Mouse (Mus musculus): ENCODE measurements around the gene Usp54. TPM values are rescaled to one million over a fixed set of nuclear protein-coding genes. Genes with fewer than 3 reads are reported as not detected.
A peak's percentile ranks its signal among the peaks of the same experiment; 100 is the strongest.
"Not testable (repeated sequence)": the region's sequence is repeated elsewhere in the genome, so short reads cannot be mapped to it uniquely, and the experiment has no call there.

Usp54 gene
- polyA plus RNA-seq, 1 experiment = 1.5 TPM

DNA sequence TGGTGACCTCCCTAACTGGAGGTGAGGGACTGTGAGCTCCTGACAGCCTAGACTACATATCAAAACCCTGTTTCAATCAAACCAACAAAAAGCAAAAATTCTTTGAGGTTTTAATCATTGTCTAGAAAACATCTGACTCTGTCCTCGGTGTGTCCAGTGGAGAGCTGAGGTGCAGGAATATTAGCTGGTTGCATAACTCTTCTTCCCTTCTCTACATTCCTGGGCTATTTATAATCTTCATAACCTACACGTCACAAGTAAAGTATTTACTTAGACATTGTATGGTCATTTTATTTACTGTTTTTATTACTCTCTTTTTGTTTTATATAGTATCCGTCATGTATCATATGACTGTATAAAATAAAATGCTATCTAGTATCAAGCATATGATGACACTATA, 31.3 kb downstream of the Usp54 start:
- Histone ChIP-seq H3K27ac (replicated peaks; ENCODE audit: low read depth, low read length) (no peak overlapping the region), H3K4me3 (ENCODE audit: insufficient read depth, low read depth, low read length) (no peak overlapping the region), H3K4me1 (ENCODE audit: control insufficient read depth, insufficient read depth, insufficient read length, low read length) (peaks cover 5% of the 10 kb centered on the region; the same call in 1 of the 2 replicates)

DNA sequence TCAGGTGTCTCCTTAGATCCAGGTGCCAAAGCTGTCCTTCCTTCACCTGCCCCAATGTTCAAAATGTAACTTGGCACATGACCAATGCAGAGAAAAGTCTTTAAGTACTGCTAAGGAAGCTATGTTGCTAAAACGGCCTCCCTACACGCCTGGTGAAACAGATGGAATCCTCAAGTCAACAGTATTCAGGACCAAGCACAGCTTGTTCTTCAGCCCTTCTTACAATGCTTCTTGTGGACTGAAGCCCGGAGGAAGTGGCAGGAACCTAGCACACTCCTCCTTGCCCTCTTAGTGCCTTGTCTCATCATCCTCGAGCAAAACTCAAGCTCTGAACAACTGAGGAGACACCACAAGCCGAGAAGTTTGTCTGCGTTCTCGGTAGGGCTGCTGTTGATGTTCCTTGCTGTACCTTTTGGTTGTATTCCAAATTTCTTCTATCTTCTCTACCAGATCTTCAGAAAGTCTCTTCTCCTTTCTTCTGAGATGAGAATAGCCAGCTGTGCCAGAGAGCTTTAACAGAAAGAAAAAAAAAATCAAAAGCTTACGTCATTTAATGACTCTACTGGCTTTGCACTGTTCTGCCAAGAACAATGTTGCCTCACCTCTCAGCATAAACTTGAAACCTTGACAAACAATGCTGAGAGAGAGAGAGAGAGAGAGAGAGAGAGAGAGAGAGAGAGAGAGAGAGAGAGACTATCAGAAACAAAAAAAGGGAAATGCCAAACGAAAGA, 33.3 kb downstream of the Usp54 start:
- Histone ChIP-seq H3K4me3 (ENCODE audit: insufficient read depth, low read depth, low read length) (0 out of 2 replicates have a peak overlapping the region, but pooled peaks have one; percentile 9), H3K27ac (replicated peaks; ENCODE audit: low read depth, low read length) (peak overlapping the region; percentile 60), H3K4me1 (ENCODE audit: control insufficient read depth, insufficient read depth, insufficient read length, low read length) (peaks cover 5% of the 10 kb centered on the region; the same call in 1 of the 2 replicates)

- H3K4me1 ChIP-seq (ENCODE audit: control insufficient read depth, insufficient read depth, insufficient read length, low read length) = no peaks in the 10 kb centered on the region
- H3K27ac ChIP-seq (replicated peaks; ENCODE audit: low read depth, low read length) = no peak overlapping the region
- H3K4me3 ChIP-seq (ENCODE audit: insufficient read depth, low read depth, low read length) = no peak overlapping the region
Observed at GRCm38 (mm10) chr14:20601287-20601686, 39.6 kb downstream of the Usp54 start.

- Histone ChIP-seq H3K27ac (replicated peaks; ENCODE audit: low read depth, low read length) (no peak overlapping the region), H3K4me3 (ENCODE audit: insufficient read depth, low read depth, low read length) (no peak overlapping the region), H3K4me1 (ENCODE audit: control insufficient read depth, insufficient read depth, insufficient read length, low read length) (no peaks in the 10 kb centered on the region)
Observed at GRCm38 (mm10) chr14:20600203-20600602, 40.7 kb downstream of the Usp54 start.

GRCm38 (mm10) chr14:20599542-20599941, 41.3 kb downstream of the Usp54 start:
- Histone ChIP-seq H3K4me3 (ENCODE audit: insufficient read depth, low read depth, low read length) (no peak overlapping the region), H3K4me1 (ENCODE audit: control insufficient read depth, insufficient read depth, insufficient read length, low read length) (no peaks in the 10 kb centered on the region), H3K27ac (replicated peaks; ENCODE audit: low read depth, low read length) (no peak overlapping the region)

GRCm38 (mm10) chr14:20595781-20596180, 45.1 kb downstream of the Usp54 start:
- Histone ChIP-seq H3K4me3 (ENCODE audit: insufficient read depth, low read depth, low read length) (no peak overlapping the region), H3K27ac (replicated peaks; ENCODE audit: low read depth, low read length) (no peak overlapping the region), H3K4me1 (ENCODE audit: control insufficient read depth, insufficient read depth, insufficient read length, low read length) (no peaks in the 10 kb centered on the region)

GRCm38 (mm10) chr14:20587458-20587857, 53.4 kb downstream of the Usp54 start:
- no peak overlapping the region for H3K27ac ChIP-seq (replicated peaks; ENCODE audit: low read depth, low read length)
- no peaks in the 10 kb centered on the region for H3K4me1 ChIP-seq (ENCODE audit: control insufficient read depth, insufficient read depth, insufficient read length, low read length)
- no peak overlapping the region for H3K4me3 ChIP-seq (ENCODE audit: insufficient read depth, low read depth, low read length)

DNA sequence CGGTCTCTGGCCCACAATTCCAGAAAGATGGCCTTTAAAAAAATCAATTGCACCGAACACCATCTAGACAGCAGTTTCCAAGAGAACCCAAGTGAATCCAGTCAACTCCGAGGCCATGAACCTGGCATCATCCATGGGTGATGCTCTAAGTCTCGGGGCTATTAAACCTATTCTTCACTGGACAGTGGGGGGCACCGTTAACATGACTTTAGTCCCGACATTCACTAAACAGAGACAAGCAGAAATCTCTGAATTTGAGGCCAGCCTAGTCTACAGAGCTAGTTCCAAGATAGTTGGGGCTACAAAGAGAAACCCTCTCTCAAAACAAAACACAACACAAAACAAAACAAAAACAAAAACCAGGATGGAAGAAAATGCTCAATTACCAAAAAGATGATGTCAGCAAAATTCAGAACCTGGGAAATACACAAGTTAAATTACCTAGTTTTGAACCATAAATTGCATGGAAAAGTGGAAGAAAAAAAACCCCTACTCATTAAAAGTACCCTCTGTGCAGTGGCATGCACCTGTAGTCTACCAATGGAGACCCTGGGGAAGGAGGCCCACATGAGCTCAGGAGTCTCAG, 61.9 kb downstream of the Usp54 start:
- Histone ChIP-seq H3K4me3 (ENCODE audit: insufficient read depth, low read depth, low read length) (no peak overlapping the region), H3K4me1 (ENCODE audit: control insufficient read depth, insufficient read depth, insufficient read length, low read length) (no peaks in the 10 kb centered on the region), H3K27ac (replicated peaks; ENCODE audit: low read depth, low read length) (no peak overlapping the region)

DNA sequence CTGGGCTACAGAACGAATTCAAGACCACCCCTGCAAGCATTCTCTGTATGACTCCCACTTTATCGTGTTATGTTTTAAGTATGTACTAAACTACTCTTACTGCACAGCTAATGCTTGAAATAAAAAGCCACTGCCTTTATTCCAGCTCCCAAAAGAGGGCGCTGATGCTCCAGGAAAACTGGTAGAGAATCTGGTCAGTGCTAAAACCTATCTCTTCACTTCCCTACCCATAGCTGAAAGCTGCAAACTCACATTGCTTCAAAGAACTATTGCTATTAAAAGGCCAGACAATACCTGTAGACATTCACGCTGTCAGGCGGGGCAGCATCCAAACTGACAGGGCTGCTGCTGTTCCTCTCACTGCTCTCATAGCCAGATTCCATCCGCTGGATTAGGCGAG, 64.7 kb downstream of the Usp54 start:
- Histone ChIP-seq H3K4me3 (ENCODE audit: insufficient read depth, low read depth, low read length) (no peak overlapping the region), H3K27ac (replicated peaks; ENCODE audit: low read depth, low read length) (no peak overlapping the region), H3K4me1 (ENCODE audit: control insufficient read depth, insufficient read depth, insufficient read length, low read length) (no peaks in the 10 kb centered on the region)

DNA sequence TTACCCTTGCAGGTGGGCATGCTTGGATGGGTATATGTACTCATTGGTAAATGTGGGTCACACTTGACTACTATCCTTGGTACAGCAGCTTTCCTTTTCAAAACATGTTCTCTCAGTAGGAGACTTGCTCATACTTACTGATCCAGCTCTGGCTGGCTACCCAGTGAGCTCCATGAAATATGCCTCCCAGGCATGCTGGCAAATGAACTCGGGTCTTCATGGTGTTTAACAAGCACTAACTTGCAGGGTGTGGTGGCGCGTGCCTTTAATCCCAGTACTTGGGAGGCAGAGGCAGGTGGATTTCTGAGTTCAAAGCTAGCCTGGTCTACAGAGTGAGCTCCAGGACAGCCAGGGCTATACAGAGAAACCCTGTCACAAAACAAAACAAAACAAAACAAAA, 67.7 kb downstream of the Usp54 start:
- not testable (repeated sequence) for H3K27ac ChIP-seq (replicated peaks; ENCODE audit: low read depth, low read length); H3K4me1 ChIP-seq (ENCODE audit: control insufficient read depth, insufficient read depth, insufficient read length, low read length); H3K4me3 ChIP-seq (ENCODE audit: insufficient read depth, low read depth, low read length)

DNA sequence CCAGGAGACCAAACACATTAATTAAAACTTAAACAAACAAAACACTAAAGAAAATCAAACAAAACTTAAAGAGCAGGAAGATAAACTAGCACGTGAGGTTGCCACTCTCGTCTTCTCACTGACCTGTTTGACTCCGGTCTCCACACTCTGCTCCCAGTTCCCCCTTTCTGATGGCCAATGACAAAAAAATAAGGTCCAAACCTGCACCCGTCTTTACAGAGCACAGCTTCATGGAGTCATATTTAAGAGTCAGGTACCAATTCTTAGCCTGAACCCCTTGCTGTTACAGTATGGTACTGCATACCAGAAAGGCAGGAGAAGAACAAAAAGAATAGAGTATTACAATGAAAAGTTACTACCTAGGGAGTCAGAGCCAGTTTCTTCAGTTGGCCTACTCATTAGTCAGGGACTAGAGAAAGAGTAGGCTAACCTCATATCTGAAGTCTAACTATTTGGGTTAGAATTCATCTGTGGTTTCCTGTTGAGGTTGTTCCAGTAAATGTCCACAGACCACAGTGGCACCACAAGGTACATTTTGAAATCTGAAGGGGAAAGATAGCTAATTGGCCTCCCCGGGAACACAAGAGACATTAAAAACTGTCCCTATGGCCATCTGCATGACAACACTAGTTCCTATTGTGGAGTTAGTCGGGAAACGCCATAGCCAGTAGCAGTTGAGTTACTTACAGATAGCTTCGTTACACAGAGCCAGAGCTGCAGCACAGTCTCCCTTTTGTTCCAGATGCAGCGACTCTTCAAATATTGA, 75.4 kb downstream of the Usp54 start:
- H3K4me1 ChIP-seq (ENCODE audit: control insufficient read depth, insufficient read depth, insufficient read length, low read length) = no peaks in the 10 kb centered on the region
- no peak overlapping the region for H3K4me3 ChIP-seq (ENCODE audit: insufficient read depth, low read depth, low read length)
- no peak overlapping the region for H3K27ac ChIP-seq (replicated peaks; ENCODE audit: low read depth, low read length)

DNA sequence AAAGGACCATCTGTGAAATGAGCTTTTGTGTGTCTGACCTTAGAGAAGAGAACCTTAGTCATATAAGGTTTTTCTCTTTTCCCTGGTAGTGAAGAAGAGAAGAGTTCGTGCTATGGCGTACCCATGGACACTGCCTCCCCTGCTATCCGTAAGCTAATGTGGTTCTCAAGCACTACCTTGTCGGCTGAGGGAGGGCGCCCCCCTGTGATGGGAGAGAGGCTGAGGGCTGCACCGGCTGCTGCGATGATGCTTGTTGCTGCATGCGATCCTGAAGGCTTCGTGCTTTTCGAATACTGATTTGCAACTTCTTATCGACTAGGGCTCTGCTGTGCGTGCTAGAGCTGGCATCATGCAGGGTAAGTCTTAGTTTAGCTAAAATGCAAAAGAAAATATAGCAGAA, 76.2 kb downstream of the Usp54 start:
- Histone ChIP-seq H3K4me3 (ENCODE audit: insufficient read depth, low read depth, low read length) (no peak overlapping the region), H3K27ac (replicated peaks; ENCODE audit: low read depth, low read length) (no peak overlapping the region), H3K4me1 (ENCODE audit: control insufficient read depth, insufficient read depth, insufficient read length, low read length) (no peaks in the 10 kb centered on the region)

DNA sequence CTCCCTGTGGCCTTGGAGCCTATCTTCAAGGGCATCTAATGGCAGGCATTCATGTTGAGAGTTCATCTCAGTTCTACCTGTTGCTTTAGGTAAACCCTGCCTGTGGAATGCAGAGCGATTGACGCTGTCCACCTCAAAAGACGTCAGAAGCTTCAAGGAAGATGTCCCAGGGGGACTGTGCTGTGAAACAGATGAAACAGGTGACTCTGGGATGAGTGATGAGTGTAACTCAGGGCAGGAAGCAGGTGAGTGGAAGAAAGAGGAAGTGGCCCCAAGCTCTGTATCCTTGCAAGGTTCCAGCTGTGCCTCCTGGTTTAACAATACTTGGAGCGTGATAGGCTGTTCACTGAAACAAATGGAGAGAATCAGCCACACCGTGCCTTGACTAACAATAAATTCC, 79.0 kb downstream of the Usp54 start:
- H3K4me1 ChIP-seq (ENCODE audit: control insufficient read depth, insufficient read depth, insufficient read length, low read length) = no peaks in the 10 kb centered on the region
- H3K27ac ChIP-seq (replicated peaks; ENCODE audit: low read depth, low read length) = no peak overlapping the region
- no peak overlapping the region for H3K4me3 ChIP-seq (ENCODE audit: insufficient read depth, low read depth, low read length)

- H3K4me1 ChIP-seq (ENCODE audit: control insufficient read depth, insufficient read depth, insufficient read length, low read length) = no peaks in the 10 kb centered on the region
- H3K27ac ChIP-seq (replicated peaks; ENCODE audit: low read depth, low read length) = no peak overlapping the region
- no peak overlapping the region for H3K4me3 ChIP-seq (ENCODE audit: insufficient read depth, low read depth, low read length)
Observed at GRCm38 (mm10) chr14:20550136-20550535, 90.7 kb downstream of the Usp54 start.

DNA sequence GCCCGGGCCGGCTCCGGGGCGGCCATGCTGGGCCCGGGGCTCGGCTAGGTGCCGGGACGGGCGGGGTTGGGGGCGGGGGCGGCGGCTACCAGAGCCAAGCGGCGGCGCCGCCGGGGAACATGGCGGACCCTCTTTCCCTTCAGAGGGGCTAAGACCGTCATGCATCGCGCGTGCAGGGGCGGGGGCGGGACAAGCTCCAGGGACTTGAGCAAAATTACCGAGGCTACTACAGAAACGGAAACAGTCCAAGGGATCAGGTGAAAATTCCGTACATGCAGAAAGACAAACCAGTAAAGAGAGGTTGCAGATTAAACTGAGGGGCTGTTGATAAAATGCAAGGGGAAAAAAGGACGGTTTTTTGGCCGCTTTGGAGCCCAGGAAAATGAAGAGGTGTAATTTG, 94.4 kb downstream of the Usp54 start, which contains the start of gene Ppp3cb:
Ppp3cb (minus strand) TSS at position 159 of the 400 bp plus-strand sequence.
- Histone ChIP-seq H3K4me1 (ENCODE audit: control insufficient read depth, insufficient read depth, insufficient read length, low read length) (no peaks in the 10 kb centered on the region), H3K4me3 (ENCODE audit: insufficient read depth, low read depth, low read length) (peak within 1 kb of the TSS; percentile 99), H3K27ac (replicated peaks; ENCODE audit: low read depth, low read length) (peak within 1 kb of the TSS; percentile 85)

Measured in brown adipose tissue, adult 24 weeks (tissue).